Mouse (Mus musculus) c-Kit-negative CD71-positive TER-119-positive erythroid progenitor cells, embryonic 14.5 days (primary cell): Measurements from ENCODE around the gene Klf3.

ENCODE experiments used
- DNase-seq: peaks from one replicate; pipeline ENCODE4 v3.0.0-alpha.2; 2013; ENCODE audit warnings: low read depth, low spot score

The Klf3 gene

DNA sequence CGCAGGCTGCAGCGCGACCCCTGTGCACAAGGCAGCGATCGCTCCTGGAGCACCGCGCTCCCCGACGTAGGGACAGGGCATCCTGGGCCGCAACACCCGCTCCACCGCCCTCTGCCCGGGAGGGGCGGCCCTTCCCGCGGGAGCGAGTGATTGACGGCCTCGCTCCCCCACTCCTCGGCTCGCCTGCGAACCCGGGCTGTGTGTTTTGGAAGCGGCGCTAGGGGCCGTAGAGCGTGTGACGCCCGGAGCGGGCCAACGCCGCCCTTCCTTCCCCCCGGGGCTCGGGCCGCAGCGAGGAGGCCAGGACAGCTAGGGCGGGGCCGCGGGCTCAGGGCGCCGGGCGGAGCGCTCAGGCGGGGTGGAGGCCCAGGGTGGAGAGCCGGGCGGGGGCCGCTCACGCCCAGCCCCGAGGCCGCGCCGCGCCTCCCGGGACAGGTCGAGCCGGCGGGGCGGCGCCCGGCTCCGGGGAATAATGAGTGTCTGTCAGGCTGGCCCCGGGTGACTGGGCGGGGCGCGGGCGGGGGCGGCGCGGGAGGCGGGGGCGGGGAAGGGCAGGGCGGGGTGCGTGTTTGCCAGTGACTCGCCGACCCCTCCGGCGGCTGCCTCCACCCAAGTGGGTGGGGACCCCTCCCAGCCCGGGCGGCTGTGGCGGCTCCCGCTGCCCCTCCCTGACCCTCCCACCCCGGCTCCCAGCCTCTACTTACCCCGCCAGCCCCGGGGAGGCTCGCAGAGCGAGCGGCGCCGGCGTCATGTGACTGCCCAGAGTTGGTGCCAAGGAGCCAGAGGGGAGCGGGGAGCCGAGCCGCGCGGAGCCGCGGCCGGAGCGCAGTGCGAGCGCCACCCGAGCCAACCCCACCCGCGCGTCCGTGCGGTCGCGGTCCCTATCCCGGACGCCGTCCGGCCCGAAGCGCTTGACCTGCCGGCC is at the start of gene Klf3:
TSS of gene Klf3 (plus strand) at position 594 of the 925 bp plus-strand sequence.
- peak; percentile 92 for DNase-seq

DNA sequence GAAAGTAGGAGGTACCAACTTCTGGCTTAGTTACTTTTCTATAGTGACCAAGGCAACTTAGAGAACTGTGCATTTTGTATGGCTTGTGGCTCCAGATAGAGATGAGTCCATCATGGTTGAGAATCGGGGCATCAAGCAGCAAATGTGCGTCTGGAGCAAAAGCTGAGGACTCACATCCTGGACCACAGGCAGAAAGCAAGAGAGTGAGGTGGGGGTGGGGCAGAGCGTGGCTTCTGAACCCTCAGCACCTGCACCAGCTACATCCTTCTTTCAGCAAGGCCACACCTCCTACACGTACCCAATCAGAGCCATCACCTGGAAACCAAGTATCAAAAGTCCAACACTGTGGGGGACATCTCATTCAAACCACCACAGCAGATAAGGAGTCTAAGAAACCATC is 40.9 kb upstream of the Klf3 start:
- DNase-seq: no peak

DNA sequence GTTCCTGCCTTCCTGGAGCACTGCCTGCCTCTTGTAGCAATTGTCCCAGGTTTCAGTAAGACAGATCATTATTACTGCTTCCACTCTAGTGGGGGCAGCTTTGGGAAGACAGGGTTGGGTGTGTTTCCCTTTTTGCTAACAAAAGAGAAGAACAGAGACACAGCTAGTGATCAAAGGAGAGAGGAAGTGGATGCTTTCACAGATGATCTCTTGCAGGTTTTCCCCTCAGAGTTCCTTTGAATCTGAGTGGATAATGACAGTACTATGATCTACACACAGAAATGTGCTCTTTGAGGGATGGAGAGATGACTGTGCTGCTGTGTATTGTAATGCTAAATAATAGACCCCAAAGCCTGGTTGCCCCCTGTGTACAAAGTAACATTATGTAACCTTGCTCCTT is 38.7 kb upstream of the Klf3 start:
- no peak for DNase-seq

DNA sequence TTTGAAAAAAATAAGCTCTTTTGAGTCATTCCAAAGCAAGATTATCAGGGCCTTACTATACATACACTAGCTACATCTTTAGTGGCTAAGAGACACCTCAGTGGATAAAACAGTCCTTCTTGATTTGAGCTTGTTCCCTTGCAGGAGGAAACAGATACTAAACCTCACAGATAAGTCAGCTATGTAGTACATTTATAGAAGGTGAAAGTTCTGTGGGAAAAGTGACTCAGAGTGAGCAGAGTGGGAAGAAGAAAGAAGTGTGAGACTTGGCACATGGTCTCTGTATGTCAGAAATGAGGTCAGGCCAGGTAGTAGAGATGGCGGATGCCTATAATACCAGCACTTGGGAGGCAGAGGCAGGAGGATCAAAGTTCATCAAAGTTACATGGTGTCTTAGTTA is 37.4 kb upstream of the Klf3 start:
- no peak for DNase-seq

DNA sequence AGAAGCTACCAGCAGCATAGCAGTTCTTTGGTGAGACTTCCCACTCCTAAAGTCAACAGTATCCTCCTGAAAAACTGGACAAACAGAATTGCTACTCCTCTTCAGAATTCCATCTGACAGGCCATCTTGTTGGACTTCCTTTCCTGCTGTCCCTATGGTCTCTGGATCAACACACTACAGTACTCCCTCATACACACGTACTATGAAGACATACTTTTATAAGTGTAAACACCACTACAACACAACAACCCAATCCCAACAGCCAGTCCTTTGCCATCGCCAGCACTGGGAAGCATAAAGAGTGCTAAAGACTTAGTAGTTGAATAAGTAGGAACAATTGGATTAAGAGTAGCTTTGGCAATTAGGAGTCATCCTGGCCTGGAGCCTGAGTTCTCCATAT is 36.6 kb upstream of the Klf3 start:
- DNase-seq: no peak

DNA sequence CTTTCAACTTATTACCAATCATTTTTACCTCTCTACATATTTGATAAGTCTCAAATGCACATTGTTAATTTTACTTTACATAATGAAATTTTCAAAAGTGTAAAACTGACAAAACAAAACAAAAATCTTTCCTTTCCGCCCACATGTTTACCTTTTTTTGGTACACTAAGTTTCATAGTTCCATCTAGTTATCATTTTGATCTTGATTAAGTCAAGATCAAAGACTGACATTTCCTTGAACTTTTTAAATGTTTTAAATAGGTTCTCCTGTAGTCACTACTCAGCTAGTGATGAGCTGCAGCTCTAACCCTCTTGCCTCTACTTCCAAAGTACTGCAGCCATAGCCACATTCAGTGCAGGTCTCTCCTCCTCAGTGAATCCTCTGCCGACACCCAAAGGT is 31.6 kb upstream of the Klf3 start:
- no peak for DNase-seq

DNA sequence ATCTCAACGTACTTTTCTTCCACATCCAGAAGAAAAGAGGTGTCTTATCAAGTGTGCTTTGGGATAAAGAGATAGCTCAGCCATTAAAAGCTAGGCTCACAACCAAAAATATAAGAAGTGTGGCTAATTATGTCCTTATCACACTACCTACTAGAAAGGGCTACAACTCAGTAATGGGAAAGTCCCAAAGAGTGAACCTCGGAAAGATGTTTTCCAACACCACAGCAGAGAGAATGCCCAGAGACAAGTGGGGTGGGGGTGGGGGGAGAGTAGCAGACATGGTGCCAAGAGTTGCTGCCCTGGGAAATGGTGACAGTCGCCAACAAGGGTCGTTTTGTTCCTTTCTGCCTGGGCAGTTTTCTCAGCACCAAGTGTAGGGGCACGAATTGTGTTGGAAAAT is 25.0 kb upstream of the Klf3 start:
- DNase-seq: no peak

DNA sequence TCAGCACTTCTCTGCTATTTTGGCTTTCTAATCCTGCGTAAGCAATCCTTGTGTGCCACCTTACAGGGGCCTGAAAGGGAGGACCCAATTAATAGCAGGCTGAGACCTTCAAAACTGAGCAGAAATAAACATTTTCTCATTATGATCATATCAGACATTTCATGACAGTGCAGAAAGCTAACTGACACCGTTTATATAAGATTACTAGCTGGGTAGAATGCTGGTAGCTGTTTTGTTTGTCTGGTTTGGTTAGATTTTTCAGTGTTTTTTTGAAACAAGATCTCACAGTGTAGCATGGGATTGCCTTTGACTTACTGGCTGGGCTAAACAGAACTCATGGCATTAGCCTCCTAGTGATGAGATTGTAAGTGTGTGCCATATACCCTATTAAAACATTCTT is 23.9 kb upstream of the Klf3 start:
- DNase-seq: no peak

DNA sequence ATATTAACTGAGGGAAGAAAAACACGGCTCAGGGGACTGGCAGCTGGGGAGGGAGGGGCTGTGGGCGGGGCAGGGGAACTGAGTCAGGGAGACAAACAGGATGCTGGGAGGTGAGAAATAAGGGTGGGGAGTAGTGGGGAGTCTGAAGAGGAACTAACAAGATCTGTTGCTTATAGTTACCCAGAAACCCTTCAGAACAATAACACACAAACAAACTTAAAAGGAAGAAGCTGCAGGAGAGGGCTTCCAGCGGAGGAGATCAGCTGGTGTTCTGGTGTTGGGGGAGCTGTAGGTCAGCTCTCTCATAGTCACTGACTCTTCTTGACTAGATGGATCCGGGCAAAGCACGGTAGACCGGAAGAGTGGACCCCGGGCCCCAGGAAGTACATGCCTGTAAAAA is 22.4 kb upstream of the Klf3 start:
- DNase-seq: no peak

DNA sequence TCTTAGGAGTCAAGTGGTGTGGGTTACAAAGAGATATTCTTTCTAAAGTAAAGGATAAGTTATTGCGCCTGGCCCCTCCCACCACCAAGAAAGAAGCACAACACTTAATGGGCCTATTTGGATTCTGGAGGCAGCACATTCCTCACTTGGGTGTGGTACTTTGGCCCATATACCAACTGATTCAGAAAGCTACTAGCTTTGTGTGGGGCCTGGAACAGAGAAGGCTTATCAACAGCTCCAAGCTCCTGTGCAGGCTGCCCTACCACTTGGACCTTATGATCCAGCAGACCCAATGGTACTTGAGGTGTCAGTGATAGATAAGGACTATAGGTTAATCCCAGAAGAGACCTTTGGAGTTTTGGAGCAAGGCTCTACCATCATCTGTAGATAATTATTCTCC is 15.0 kb upstream of the Klf3 start:
- no peak for DNase-seq

DNA sequence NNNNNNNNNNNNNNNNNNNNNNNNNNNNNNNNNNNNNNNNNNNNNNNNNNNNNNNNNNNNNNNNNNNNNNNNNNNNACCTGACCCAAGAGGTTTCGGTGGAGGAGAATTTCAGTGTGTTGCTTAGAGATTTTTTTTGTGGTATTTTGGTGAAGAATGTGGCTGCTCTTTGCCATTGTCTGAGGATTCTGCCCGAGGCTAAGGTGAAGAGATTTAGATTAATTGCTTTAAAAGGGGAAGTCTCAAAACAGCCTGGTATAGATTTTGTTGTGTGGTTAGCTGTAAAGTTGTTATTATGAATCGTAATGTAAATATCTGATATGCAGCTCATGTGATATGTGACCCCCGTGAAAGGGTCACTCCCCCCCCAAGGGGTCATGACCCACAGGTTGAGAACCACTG is 5.0 kb upstream of the Klf3 start:
- DNase-seq: no peak

DNA sequence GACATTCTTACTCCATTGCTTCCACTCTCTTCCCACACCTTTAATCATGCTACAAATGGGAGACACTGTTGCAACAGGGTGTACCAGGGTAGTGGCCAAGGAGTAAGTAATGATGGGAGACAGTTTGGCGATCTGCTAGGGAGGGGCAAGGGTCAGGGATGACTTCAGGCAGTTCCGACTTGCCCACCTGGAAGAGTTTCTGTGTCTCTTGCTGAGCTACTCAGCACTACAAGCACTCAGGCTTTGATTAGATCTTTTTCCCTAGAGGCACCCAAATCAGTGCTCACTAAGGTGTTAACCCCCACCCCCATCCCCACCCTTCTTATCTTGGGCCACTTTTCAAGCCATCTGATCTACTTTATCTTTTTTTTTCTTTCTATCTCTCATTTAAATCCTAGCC is 1.6 kb upstream of the Klf3 start:
- no peak for DNase-seq

DNA sequence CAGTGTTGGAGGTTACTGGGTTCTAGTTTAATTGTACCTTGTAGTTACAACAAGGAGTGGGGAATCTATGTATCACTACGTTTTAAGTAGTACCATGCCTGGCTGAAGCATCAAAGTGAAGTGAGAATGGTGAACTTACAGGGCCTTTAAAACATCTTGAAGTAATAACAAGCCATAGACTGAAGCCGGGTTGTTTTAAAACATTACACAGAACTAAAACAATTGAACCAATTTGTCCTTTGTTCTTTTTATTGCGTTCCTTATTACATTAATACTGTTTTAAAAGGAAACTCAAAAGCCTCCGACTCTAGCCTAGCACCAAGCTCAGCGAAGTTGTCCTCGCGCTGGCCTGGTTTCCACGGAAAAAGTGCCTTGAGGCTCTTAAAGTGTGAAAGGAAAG is 1.0 kb upstream of the Klf3 start:
- no peak for DNase-seq

DNA sequence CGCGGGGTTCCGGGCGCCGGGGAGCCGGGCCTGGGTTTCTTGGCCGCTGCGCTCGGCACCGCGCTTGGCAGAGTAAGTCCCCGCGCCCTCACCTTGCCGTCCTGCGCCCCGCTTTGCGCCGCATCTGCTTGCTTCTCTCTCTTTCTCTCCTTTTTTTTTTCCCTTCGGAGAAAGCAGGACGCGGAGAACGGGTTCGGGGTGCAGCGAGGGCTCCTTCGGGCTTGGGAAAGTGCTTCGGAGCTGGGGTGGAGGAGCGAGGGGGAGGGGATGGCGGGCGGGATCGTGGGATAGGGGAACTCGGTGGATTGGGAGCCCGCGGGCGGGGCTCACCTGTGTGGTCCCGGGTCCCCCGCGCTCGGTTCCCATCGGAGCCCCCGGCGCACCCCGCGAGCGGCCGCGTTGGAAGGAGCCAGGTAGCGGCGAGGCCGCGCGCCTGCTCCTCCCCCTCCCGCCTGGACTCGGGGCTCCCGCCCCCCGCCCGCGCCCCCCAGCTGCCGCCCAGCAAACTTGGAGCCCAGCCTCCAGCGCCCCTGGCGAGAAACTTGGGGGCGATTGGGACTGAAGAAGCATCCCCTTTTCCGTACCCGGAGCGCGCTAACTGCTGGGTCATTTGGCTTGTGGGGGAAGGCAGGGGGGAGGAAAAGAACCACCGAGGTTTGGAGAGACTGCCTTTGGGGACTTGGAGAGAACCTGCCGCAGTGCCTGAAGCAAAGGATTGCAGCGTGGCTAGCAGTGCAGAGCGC is 703 bp downstream of the Klf3 start:
- no peak for DNase-seq

DNA sequence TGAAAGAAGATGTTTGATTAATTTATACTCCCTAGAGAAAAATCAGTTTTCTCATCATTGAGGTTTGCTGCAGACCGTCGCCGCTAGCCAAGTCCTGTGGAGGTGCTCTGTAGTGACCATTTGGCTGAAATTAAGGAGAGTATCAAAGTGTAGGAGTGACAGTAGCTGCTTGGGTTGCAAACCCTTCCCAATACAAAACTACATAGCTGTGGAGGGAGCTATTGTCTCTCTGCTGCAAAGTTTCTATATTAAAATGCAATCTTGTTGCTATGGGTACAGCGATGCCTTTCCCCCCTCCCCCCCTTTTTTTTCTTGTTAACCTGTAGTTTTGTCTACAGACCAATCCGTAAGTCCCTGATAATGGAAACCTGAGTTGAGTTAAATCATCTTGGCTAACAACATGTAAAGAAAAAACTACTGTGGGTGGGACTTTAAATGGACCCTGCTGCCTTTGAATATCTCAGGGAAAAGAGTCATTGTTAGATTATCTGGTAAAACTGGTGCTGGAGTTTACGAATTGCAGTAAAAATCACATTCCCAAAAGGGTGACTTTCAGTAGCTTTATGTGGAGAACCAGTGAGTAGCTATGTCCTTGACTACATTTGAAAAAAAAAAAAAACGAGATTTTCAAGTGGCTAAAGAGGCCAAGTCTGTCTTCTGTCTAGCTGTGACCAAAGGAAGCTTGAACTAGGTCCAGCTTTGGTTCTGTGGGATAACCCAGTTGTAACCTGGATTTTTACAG is 2.1 kb downstream of the Klf3 start:
- no peak for DNase-seq

DNA sequence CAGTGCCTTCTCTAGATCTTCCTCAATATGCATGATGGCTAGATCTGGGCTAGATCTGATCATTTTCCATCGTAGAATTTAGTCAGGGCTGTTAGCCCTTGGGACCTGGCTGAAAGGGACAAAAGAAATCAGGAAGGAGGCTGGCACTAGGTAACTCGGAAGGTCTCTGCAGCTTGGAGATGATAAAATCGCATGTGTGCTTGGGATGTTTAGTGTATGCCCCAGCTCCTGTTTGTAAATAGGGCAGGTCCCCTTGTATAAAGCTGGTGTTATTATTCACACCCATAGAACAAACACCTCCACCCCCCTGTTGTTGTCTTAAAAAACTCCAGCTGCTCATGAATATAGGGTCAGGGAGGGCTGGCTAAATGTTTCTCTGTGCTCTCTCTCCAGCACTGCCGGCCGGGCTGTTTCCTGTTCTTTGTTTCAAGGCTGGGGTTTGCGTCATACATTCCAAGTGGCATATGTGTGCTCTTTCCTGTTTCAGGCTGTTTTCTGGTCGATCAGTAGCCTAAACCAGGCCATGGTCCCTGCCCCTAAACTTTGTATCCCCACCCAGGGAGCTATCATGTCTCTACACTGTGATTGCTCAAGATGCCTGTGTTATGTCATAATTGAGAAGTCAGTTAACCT is 2.8 kb downstream of the Klf3 start:
- no peak for DNase-seq

DNA sequence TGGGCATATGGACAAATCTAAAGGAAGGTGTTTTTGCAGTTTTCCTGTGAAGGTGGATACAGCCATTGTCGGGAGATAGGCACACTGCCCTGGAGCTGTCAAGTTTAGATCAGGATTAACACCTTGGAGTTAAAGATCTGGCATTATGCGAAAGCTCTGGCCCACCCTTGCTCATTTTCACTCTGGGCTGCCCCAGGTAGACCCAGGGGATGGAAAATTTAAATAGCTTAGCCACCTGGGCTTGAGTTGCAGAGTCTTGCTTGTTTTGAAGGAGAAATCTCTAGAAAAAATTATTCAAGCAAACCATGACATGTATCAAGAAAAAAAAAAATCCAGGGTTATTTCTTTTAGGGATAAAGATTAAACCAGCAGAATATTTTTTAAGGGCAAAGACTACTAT is 3.4 kb downstream of the Klf3 start:
- no peak for DNase-seq

DNA sequence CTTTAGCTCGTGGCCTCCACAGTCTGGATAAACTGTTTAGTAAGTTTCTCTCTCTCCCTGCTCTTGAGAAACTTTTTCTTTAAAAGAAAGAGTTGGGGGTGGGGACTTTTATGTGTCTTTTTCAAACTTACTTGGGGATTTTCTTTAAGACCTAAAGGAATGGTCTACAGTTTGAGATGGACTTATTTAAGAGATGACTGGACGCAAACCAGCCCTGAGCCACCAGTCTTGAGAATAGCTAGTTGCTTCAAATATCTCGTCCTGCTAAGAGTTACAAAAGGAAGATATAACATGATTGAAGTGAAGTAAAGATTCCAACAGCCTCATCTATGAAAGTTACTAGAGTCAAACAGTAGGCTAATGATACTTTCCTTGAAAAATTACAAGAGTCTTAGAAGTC is 4.0 kb downstream of the Klf3 start:
- no peak for DNase-seq

DNA sequence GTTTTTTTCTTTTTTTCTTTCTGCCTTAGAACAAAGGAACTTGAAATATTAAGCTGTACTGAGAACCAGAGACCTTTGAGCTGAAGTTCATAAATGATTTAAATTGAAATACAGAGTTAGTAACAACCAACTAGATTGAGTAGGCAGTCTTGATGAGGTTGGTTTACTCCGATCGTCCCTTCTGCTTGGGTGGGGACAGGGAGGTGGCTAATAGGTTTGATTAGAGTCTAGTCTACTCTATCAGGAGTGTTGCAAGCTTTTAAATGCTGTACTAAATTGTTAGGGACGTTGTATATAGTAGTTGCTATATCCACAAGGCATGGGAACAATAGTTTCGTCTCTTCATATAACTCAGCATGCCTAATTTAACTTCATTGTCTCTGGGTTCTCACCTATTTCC is 4.4 kb downstream of the Klf3 start:
- DNase-seq: peak; percentile 47

DNA sequence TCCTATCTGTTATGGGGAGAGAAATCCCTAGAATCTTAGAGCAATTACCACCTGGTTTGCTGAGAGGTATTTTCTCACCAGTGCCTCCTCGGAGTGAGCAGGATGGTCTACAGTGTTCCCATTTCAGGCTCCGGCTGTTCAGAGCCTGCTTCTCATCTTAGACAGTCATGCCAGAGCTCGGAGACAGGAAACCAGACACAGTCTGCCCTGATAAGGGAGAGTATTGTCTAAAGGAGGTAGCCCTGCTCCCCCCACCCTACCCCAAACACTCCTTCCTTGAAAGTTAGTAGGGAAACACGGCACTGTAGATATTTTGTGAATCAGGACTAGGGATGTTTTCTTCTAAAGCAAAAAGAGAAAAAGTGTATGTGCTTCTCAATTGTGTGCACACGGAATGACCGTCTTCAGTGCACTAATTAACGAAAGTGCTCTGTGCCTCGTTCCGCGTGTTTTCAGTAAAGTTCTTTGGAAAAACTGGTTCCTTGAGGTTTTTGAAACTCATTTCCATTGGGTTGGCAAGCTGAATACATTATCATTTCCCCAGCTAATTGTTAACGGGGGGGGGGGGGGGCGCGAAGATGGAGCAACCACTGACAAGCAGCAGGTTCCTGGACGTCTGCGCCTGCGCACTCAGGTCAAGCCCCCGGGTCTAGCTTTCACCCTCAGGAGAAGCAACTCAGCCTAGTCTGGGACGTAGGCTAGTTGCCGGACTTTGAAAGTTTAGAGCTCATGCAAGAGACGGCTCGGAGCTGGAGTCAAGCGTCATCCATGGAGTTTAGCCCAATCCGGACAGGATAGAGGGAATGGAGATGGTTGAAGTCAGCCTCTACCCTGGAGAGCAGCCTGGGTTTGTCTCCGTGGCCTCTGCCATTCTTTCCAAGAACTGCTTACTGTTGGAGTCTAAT is 5.2 kb downstream of the Klf3 start:
- no peak for DNase-seq

DNA sequence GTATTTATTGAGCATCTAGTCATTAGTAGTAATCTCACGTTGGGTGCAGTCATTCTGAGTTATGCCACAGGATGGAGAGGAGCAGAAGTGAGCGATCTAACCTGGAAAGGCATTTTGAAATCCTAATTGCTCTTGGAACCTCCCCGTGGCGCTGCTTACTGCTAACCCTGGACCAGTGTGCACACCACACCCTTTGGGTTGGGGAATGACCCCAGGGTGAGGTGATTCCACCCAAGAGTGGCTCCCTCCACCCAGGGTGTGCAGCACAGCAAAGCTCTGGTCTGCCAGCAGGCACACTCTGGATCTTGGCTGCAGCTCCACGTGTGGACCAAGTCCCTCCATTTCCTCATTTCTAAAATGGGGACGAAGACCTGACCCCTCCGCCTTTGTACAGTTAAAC is 6.1 kb downstream of the Klf3 start:
- DNase-seq: peak; percentile 16
